ENCODE assay signal across 10 mouse cellular contexts in the genomic region with DNA sequence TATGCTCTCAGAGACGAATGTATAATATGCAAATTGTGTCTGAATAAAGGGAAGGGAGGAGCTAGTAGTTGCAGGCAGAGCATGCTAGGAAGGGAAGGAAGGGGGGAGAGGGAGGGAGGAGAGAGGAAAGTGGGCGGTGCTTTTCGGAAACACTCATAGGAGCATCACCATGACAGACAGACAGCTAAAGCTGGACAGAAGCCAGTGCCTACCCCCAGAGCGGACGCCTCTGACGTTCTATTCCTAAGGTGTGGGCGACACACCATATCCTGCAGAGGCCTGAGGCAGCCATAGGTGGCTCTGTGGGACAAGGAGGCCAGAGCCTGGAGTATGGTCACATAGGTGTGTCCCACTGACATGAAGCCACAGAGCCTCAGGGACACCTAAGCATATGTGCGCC. TPM values are rescaled to one million over a fixed set of nuclear protein-coding genes. Genes with fewer than 3 reads are reported as not detected.
A peak's percentile ranks its signal among the peaks of the same experiment; 100 is the strongest.
DNase-seq lines count a peak whose midpoint lies in the region; ATAC-seq and TF ChIP-seq lines count a peak whose summit lies in the region.
"Had no signal": no experiment of that assay in that cellular context is flagged by ENCODE, and none has a peak within 500 bp of the region (broad histone marks: within the 10 kb centered on the region; RNA-seq: fewer than 3 reads in every experiment).

No protein-coding gene starts in this region.

- H3K27me3 ChIP-seq in heart, embryonic 12.5 days (replicated peaks): peaks cover 11% of the 10 kb centered on the region
- H3K27me3 ChIP-seq in liver, embryonic 15.5 days: peaks cover 9% of the 10 kb centered on the region
- H3K27me3 ChIP-seq in liver, embryonic 11.5 days (replicated peaks; ENCODE audit: control insufficient read depth, insufficient read depth, low read length): peaks cover 5% of the 10 kb centered on the region; the same call in 1 of the 2 replicates
- no peaks in the 10 kb centered on the region for H3K27me3 ChIP-seq in lung, embryonic 14.5 days (ENCODE audit: insufficient read depth, low read length)
- H3K27me3 ChIP-seq: midbrain, embryonic 12.5 days had no signal

- no peak for DNase-seq in heart, postnatal 4 days
- no peak for DNase-seq in liver, embryonic 11.5 days (ENCODE audit: low spot score)
- peak; percentile 65 for DNase-seq in lung, embryonic 14.5 days
- peak; percentile 80 for DNase-seq in telencephalon, adult 2 months (ENCODE audit: low read depth, low spot score)
- DNase-seq in MN1 (ENCODE audit: low spot score): no peak
- DNase-seq: retina, postnatal 1 day had no signal

- ATAC-seq in heart, embryonic 12.5 days (ENCODE audit: insufficient number of reproducible peaks, low FRiP score): no peak
- no peak for ATAC-seq in liver, embryonic 15.5 days (ENCODE audit: insufficient read depth)
- no peak for ATAC-seq in liver, embryonic 11.5 days (replicated peaks; ENCODE audit: low FRiP score)
- ATAC-seq in lung, embryonic 14.5 days (ENCODE audit: insufficient read depth): no peak

- peaks cover 6% of the 10 kb centered on the region; the same call in 1 of the 2 replicates for H3K9me3 ChIP-seq in heart, embryonic 12.5 days (replicated peaks)
- no peaks in the 10 kb centered on the region for H3K9me3 ChIP-seq in liver, embryonic 15.5 days (replicated peaks)
- 0 out of 2 replicates have a peak, but pooled peaks cover 3% of the 10 kb centered on the region for H3K9me3 ChIP-seq in liver, embryonic 11.5 days (ENCODE audit: control insufficient read depth, low read length)
- no peaks in the 10 kb centered on the region for H3K9me3 ChIP-seq in lung, embryonic 14.5 days (ENCODE audit: low read depth, low read length)
- H3K9me3 ChIP-seq: G1E; midbrain, embryonic 12.5 days had no signal

- H3K27ac ChIP-seq in heart, embryonic 12.5 days (ENCODE audit: poor library complexity, severe bottlenecking): 0 out of 2 replicates have a peak overlapping the region, but pooled peaks have one; percentile 2
- H3K27ac ChIP-seq in liver, embryonic 15.5 days (replicated peaks): peak overlapping the region; percentile 70
- no peak overlapping the region for H3K27ac ChIP-seq in liver, embryonic 11.5 days (ENCODE audit: low read depth, low read length)
- no peak overlapping the region; the same call in 1 of the 2 replicates for H3K27ac ChIP-seq in lung, embryonic 14.5 days (ENCODE audit: low read depth)
- H3K27ac ChIP-seq: midbrain, embryonic 12.5 days had no signal

- no peak overlapping the region for H3K4me3 ChIP-seq in heart, embryonic 12.5 days
- no peak overlapping the region for H3K4me3 ChIP-seq in liver, embryonic 15.5 days (replicated peaks)
- H3K4me3 ChIP-seq in liver, embryonic 11.5 days (ENCODE audit: low read depth, low read length): no peak overlapping the region
- no peak overlapping the region for H3K4me3 ChIP-seq in lung, embryonic 14.5 days (ENCODE audit: low read depth, low read length)
- H3K4me3 ChIP-seq: midbrain, embryonic 12.5 days had no signal

- TF ChIP-seq CTCF in lung, embryonic 14.5 days (IDR thresholded peaks at IDR 0.05; ENCODE audit: low read depth): no peak

- H3K9ac ChIP-seq in heart, embryonic 12.5 days: no peak overlapping the region
- no peak overlapping the region for H3K9ac ChIP-seq in liver, embryonic 15.5 days
- no peak overlapping the region for H3K9ac ChIP-seq in liver, embryonic 11.5 days (ENCODE audit: low read depth, low read length)
- no peak overlapping the region for H3K9ac ChIP-seq in lung, embryonic 14.5 days
- H3K9ac ChIP-seq: midbrain, embryonic 12.5 days had no signal

- H3K4me1 ChIP-seq in heart, embryonic 12.5 days (replicated peaks): peaks cover 38% of the 10 kb centered on the region
- peaks cover 6% of the 10 kb centered on the region for H3K4me1 ChIP-seq in liver, embryonic 15.5 days (replicated peaks)
- H3K4me1 ChIP-seq in liver, embryonic 11.5 days (replicated peaks; ENCODE audit: control insufficient read depth, insufficient read depth, low read length): peaks cover 17% of the 10 kb centered on the region
- peaks cover 7% of the 10 kb centered on the region; the same call in 1 of the 2 replicates for H3K4me1 ChIP-seq in lung, embryonic 14.5 days (ENCODE audit: insufficient read depth)

- H3K36me3 ChIP-seq in heart, embryonic 12.5 days: no peaks in the 10 kb centered on the region
- no peaks in the 10 kb centered on the region for H3K36me3 ChIP-seq in liver, embryonic 15.5 days (replicated peaks)
- H3K36me3 ChIP-seq in liver, embryonic 11.5 days (ENCODE audit: control insufficient read depth, insufficient read depth, low read length): no peaks in the 10 kb centered on the region
- no peaks in the 10 kb centered on the region for H3K36me3 ChIP-seq in lung, embryonic 14.5 days (ENCODE audit: insufficient read depth)
- H3K36me3 ChIP-seq: G1E; midbrain, embryonic 12.5 days had no signal

- 61% methylated on average over 8 of the region's 8 CpGs for WGBS in heart, embryonic 12.5 days
- WGBS in liver, embryonic 15.5 days (ENCODE audit: insufficient replicate concordance): 33% methylated on average over 8 of the region's 8 CpGs
- WGBS in liver, embryonic 11.5 days: 49% methylated on average over 8 of the region's 8 CpGs
- 43% methylated on average over 8 of the region's 8 CpGs for WGBS in lung, embryonic 14.5 days

- no peak overlapping the region for H3K4me2 ChIP-seq in heart, embryonic 12.5 days
- H3K4me2 ChIP-seq in liver, embryonic 15.5 days: no peak overlapping the region
- no peak overlapping the region for H3K4me2 ChIP-seq in liver, embryonic 11.5 days
- no peak overlapping the region for H3K4me2 ChIP-seq in lung, embryonic 14.5 days
- H3K4me2 ChIP-seq: midbrain, embryonic 12.5 days had no signal

RNA-seq across cellular contexts. Expression of a gene that starts 6.5 kb away (rescaled TPM):
- polyA plus RNA-seq in heart, embryonic 12.5 days (2016; fragmentation: Nextera tagmentation; extraction: Ambion mirVana): 0.63 and 0.92 TPM in 2 replicates
- total RNA-seq in heart, postnatal 4 days (2021): 1 to 10 TPM; 3.7 to 4.2 TPM
- 0.59 and 0.68 TPM in 2 replicates for polyA plus RNA-seq in liver, embryonic 15.5 days (2015; fragmentation: Nextera tagmentation; extraction: Ambion mirVana)
- 0.74 and 0.86 TPM in 2 replicates for polyA plus RNA-seq in liver, embryonic 11.5 days (2014; fragmentation: Nextera tagmentation; extraction: Ambion mirVana)
- 2.2 and 2.3 TPM in 2 replicates for polyA plus RNA-seq in lung, embryonic 14.5 days (2014; fragmentation: Nextera tagmentation; extraction: Ambion mirVana)
- polyA plus RNA-seq: G1E had no signal

RNA-seq across cellular contexts. Expression of a gene that starts 46.2 kb away (rescaled TPM):
- polyA plus RNA-seq in heart, embryonic 12.5 days (2016; fragmentation: Nextera tagmentation; extraction: Ambion mirVana): 18.7 and 19.2 TPM in 2 replicates
- 10 to 100 TPM; 11.6 to 12.6 TPM for total RNA-seq in heart, postnatal 4 days (2021)
- polyA plus RNA-seq in liver, embryonic 15.5 days (2015; fragmentation: Nextera tagmentation; extraction: Ambion mirVana): 4.2 and 4.6 TPM in 2 replicates
- polyA plus RNA-seq in liver, embryonic 11.5 days (2014; fragmentation: Nextera tagmentation; extraction: Ambion mirVana): 17.4 and 19.2 TPM in 2 replicates
- polyA plus RNA-seq in lung, embryonic 14.5 days (2014; fragmentation: Nextera tagmentation; extraction: Ambion mirVana): 22.1 and 27.3 TPM in 2 replicates

RNA-seq across cellular contexts. Expression of a gene that starts 58.1 kb away (rescaled TPM):
- polyA plus RNA-seq in heart, embryonic 12.5 days (2016; fragmentation: Nextera tagmentation; extraction: Ambion mirVana): 15.5 and 16.8 TPM in 2 replicates
- 1 to 10 TPM; 8.7 to 9.7 TPM for total RNA-seq in heart, postnatal 4 days (2021)
- 6.0 and 7.6 TPM in 2 replicates for polyA plus RNA-seq in liver, embryonic 15.5 days (2015; fragmentation: Nextera tagmentation; extraction: Ambion mirVana)
- 16.4 and 19.5 TPM in 2 replicates for polyA plus RNA-seq in liver, embryonic 11.5 days (2014; fragmentation: Nextera tagmentation; extraction: Ambion mirVana)
- polyA plus RNA-seq in lung, embryonic 14.5 days (2014; fragmentation: Nextera tagmentation; extraction: Ambion mirVana): 13.4 and 17.1 TPM in 2 replicates

RNA-seq across cellular contexts. Expression of a gene that starts 58.3 kb away (rescaled TPM):
- polyA plus RNA-seq in heart, embryonic 12.5 days (2016; fragmentation: Nextera tagmentation; extraction: Ambion mirVana): 73.9 and 79.2 TPM in 2 replicates
- total RNA-seq in heart, postnatal 4 days (2021): 10 to 100 TPM; 51.6 to 63.0 TPM
- polyA plus RNA-seq in liver, embryonic 15.5 days (2015; fragmentation: Nextera tagmentation; extraction: Ambion mirVana): 38.9 and 42.8 TPM in 2 replicates
- polyA plus RNA-seq in liver, embryonic 11.5 days (2014; fragmentation: Nextera tagmentation; extraction: Ambion mirVana): 87.5 and 102 TPM in 2 replicates
- 76.7 and 88.6 TPM in 2 replicates for polyA plus RNA-seq in lung, embryonic 14.5 days (2014; fragmentation: Nextera tagmentation; extraction: Ambion mirVana)

Comparison
In these comparisons a context has a peak if more than half of its experiments do, and no peak if none do; other contexts are left out.
1. H3K27ac ChIP-seq: peak in heart, embryonic 12.5 days (single experiment) and liver, embryonic 15.5 days (single experiment); none in liver, embryonic 11.5 days (single experiment) and lung, embryonic 14.5 days (single experiment).
2. DNase-seq: peak in lung, embryonic 14.5 days (single experiment) and telencephalon, adult 2 months (single experiment); none in heart, postnatal 4 days (single experiment), liver, embryonic 11.5 days (single experiment) and MN1 (single experiment).